In the genomic region with DNA sequence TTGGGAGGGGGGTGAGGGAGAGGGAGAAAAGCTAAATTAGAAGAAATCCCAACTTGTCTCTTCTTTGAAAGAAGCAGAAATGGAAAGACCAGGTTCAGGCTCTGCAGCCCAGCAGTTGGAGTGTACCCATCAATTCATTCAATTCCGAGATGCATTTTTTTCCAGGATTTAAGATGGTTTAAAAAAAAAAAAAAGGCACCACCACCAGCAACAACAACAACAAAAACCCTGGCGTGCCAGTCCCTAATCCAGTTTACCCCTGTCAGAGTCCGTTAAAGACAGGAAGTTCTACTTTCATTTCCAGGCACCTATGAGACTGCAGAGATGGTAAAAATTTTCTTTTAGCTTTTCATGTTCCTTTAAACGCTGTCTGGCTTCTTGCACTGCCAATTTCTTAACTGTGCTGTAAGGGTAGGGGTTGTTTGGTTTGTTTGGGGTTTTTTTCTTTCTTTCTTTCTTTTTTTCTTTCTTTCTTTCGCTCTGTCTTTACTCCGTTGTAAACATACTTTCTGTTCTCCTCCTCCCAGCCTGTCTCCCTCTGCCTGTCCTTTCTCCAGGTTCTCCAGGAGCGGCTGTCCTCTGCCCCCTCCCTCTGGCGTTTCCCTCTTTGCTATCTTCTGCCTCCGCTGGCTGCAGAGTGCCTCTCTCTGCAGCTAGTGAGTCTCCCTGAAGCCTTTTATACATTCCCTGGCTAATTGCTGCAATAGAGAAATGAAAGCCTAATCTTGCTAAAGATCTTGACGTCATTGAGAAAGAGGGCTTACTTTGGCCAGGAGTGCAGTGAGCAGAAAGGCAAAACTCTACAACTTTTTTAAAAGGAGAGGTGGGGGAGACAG, we compare ENCODE assay signal across 8 mouse cellular contexts. TPM values are rescaled to one million over a fixed set of nuclear protein-coding genes. Genes with fewer than 3 reads are reported as not detected.
A peak's percentile ranks its signal among the peaks of the same experiment; 100 is the strongest.
DNase-seq lines count a peak whose midpoint lies in the region; ATAC-seq and TF ChIP-seq lines count a peak whose summit lies in the region.

Gene Dio2 (minus strand): TSS at position 51 of the 836 bp plus-strand sequence.

- H3K9ac ChIP-seq in heart, embryonic 14.5 days (ENCODE audit: low read length), result peak within 1 kb of the TSS; percentile 57

- no peaks in the 10 kb centered on the region for H3K9me3 ChIP-seq in heart, embryonic 14.5 days (ENCODE audit: control insufficient read depth, low read length)

- no peaks in the 10 kb centered on the region for H3K36me3 ChIP-seq in heart, embryonic 14.5 days (ENCODE audit: control insufficient read depth, insufficient read depth, low read length)

- TF ChIP-seq CTCF in layer of hippocampus, adult 2 months (conservative IDR thresholded peaks at IDR 0.05), result peak; percentile 17; the same call in 1 of the 2 replicates

- no peak for ATAC-seq in heart, embryonic 14.5 days (ENCODE audit: insufficient number of reproducible peaks, insufficient read depth, low FRiP score, low read depth)
- ATAC-seq in erythroblast, adult 5-6 weeks (replicated peaks; ENCODE audit: low FRiP score, poor library complexity, severe bottlenecking), result no peak

- peak within 1 kb of the TSS; percentile 85 for H3K27ac ChIP-seq in layer of hippocampus, adult 2 months
- H3K27ac ChIP-seq in heart, embryonic 14.5 days (replicated peaks in 1 of 2; ENCODE audit: control insufficient read depth in 1 of 2, insufficient read depth in 1 of 2, low read depth in 2 of 2, low read length in 2 of 2), result no peak within 1 kb of the TSS; a peak in 1 of 4 replicates

- DNase-seq in layer of hippocampus, adult 2 months (ENCODE audit: low spot score in 2 of 2), result peak in 1 of 2 experiments; percentile 14
- DNase-seq in layer of hippocampus, adult 9-11 months, result no peak
- peak; percentile 39 for DNase-seq in NIH3T3 (ENCODE audit: low read depth)
- DNase-seq in cerebellum, postnatal 14 days, result peak; percentile 43 to 51
- peak in 1 of 2 experiments; percentile 39 for DNase-seq in left cerebral cortex, postnatal 25 days (ENCODE audit: low spot score in 2 of 2)
- peak; percentile 7 for DNase-seq in ovary, adult 18-20 months (ENCODE audit: low spot score)

- 11% methylated on average over 10 of the region's 10 CpGs for WGBS in heart, embryonic 14.5 days

- peak within 1 kb of the TSS; percentile 46 for H3K4me3 ChIP-seq in layer of hippocampus, adult 2 months
- peak within 1 kb of the TSS; percentile 36 to 39 for H3K4me3 ChIP-seq in heart, embryonic 14.5 days (ENCODE audit: control insufficient read depth in 1 of 2, insufficient read depth in 1 of 2, low read depth in 1 of 2, low read length in 2 of 2)

- H3K4me2 ChIP-seq in heart, embryonic 14.5 days (ENCODE audit: low read length), result peak within 1 kb of the TSS; percentile 65

- H3K4me1 ChIP-seq in heart, embryonic 14.5 days (ENCODE audit: control insufficient read depth in 2 of 2, insufficient read depth in 2 of 2, low read length in 2 of 2), result peaks cover 3 to 4% of the 10 kb centered on the region in 2 experiments; a peak in 1 of 4 replicates

- no peaks in the 10 kb centered on the region for H3K27me3 ChIP-seq in heart, embryonic 14.5 days (ENCODE audit: control insufficient read depth, insufficient read depth, low read length)

- intact Hi-C loops in left cerebral cortex, postnatal 25 days (cut with DNase I), result loop anchor here (2.0 to 5.0 kb wide), 3 partner anchors 171 to 576 kb away; no protein-coding TSS in a partner anchor

RNA-seq across cellular contexts. Expression of gene Dio2, which starts in this region (rescaled TPM):
- total RNA-seq in layer of hippocampus, adult 2 months (2021), result 10 to 100 TPM; 44.7 to 45.7 TPM
- polyA plus RNA-seq in heart, embryonic 14.5 days (2014; fragmentation: Nextera tagmentation; extraction: Ambion mirVana), result 1.3 TPM in 2 replicates
- total RNA-seq in left cerebral cortex, postnatal 25 days (2021), result 100 to 1,000 TPM in 1 of 2 experiments, 10 to 100 TPM in 1; 74.9 to 101 TPM
- total RNA-seq in erythroblast, adult 5-6 weeks (2015; ENCODE audit: low replicate concordance), result 1.5 and 3.5 TPM in 2 replicates
- total RNA-seq in erythroblast, adult 5-6 weeks (2017; ENCODE audit: low replicate concordance), result 3.4 and 4.0 TPM in 2 replicates

Comparison
In these comparisons a context has a peak if more than half of its experiments do, and no peak if none do; other contexts are left out.
1. RNA of gene Dio2 (total RNA-seq): 74.9 to 101 TPM in left cerebral cortex, postnatal 25 days and 44.7 to 45.7 TPM in layer of hippocampus, adult 2 months; 1.5 to 4.0 TPM in erythroblast, adult 5-6 weeks; every median in the first group is over 4 times any median in the second.